Mouse (Mus musculus) embryonic facial prominence, embryonic 11.5 days (tissue): Measurements from ENCODE around the gene Fbln1. TPM values are rescaled to one million over a fixed set of nuclear protein-coding genes. Genes with fewer than 3 reads are reported as not detected.

Source experiments
- ATAC-seq: fragments of 200-750 bp; cut with Nextera tagmentation; replicated peaks from 2 replicates; pipeline ENCODE4 v1.8.0; 2017; ENCODE audit warnings: low read depth; ENCODE audit not compliant: insufficient number of reproducible peaks, low FRiP score, low TSS enrichment
- DNase-seq: peaks from one replicate; pipeline ENCODE4 v3.0.0-alpha.2; 2015; ENCODE audit warnings: low spot score
- H3K27ac ChIP-seq: fragments of 300-500 bp; sonication (generic); replicated peaks from 2 replicates; pipeline ENCODE4 v1.5.1; 2014; ENCODE audit warnings: mild to moderate bottlenecking, low read depth, low read length, control low read depth
- H3K27me3 ChIP-seq: fragments of 300-500 bp; sonication (generic); 2 replicates; pipeline ENCODE4 v1.6.1; 2014; ENCODE audit warnings: mild to moderate bottlenecking, low read length, moderate library complexity, mixed read lengths; ENCODE audit not compliant: control insufficient read depth, insufficient read depth
- H3K36me3 ChIP-seq: fragments of 300-500 bp; sonication (generic); replicated peaks from 2 replicates; pipeline ENCODE4 v1.6.1; 2014; ENCODE audit warnings: low read depth, mild to moderate bottlenecking, low read length, moderate library complexity, mixed read lengths; ENCODE audit not compliant: control insufficient read depth, insufficient read depth
- H3K4me1 ChIP-seq: fragments of 300-500 bp; sonication (generic); 2 replicates; pipeline ENCODE4 v1.6.1; 2014; ENCODE audit warnings: low read length, mixed read lengths; ENCODE audit not compliant: control insufficient read depth, insufficient read depth
- H3K4me2 ChIP-seq: fragments of 300-500 bp; sonication (generic); 2 replicates; pipeline ENCODE4 v1.6.1; 2014; ENCODE audit warnings: low read depth, mild to moderate bottlenecking, control low read depth, low read length, moderate library complexity
- H3K4me3 ChIP-seq: fragments of 300-500 bp; sonication (generic); 2 replicates; pipeline ENCODE4 v1.5.1; 2014; ENCODE audit warnings: low read depth, low read length, control low read depth
- H3K9ac ChIP-seq: fragments of 300-500 bp; sonication (generic); replicated peaks from 2 replicates; pipeline ENCODE4 v1.6.1; 2014; ENCODE audit warnings: mild to moderate bottlenecking, control low read depth, low read length
- H3K9me3 ChIP-seq: fragments of 300-500 bp; sonication (generic); replicated peaks from 2 replicates; pipeline ENCODE4 v1.6.1; 2016; ENCODE audit warnings: mild to moderate bottlenecking, low read length, inconsistent platforms, mixed read lengths; ENCODE audit not compliant: control insufficient read depth
- WGBS: fragments of 180-500 bp; shearing (Covaris S2); extraction: QIAGEN DNeasy Blood & Tissue Kit; methylation state at CpG from one replicate; pipeline ENCODE4 v1.1.7; 2014; 5-methylcytosine and 5-hydroxymethylcytosine counted together
- polyA plus RNA-seq: library from polyadenylated mRNA; unstranded; fragments of >200 nt; fragmentation: Nextera tagmentation; extraction: Ambion mirVana; gene quantifications from 2 replicates; pipeline ENCODE4 v1.2.1, GENCODE M21; 2014

The Fbln1 gene
- polyA plus RNA-seq, 1 experiment from 2014 or later, result 200 TPM

- no peaks in the 10 kb centered on the region for H3K27me3 ChIP-seq
- no peak overlapping the region for H3K4me3 ChIP-seq
- H3K9me3 ChIP-seq, result no peaks in the 10 kb centered on the region
- 74% methylated on average over 3 of the region's 3 CpGs for whole genome bisulfite sequencing
- ATAC-seq (no peak), DNase-seq (peak; percentile 14)
- H3K4me2 ChIP-seq, result no peak overlapping the region
- no peak overlapping the region for H3K9ac ChIP-seq
- H3K36me3 ChIP-seq, result no peaks in the 10 kb centered on the region
- H3K27ac ChIP-seq, result no peak overlapping the region
- H3K4me1 ChIP-seq, result no peaks in the 10 kb centered on the region; the same call in 1 of the 2 replicates
These were observed 88.9 kb downstream of the Fbln1 start for GRCm38 (mm10) chr15:85294632-85295031.

GRCm38 (mm10) chr15:85295544-85295943 is 89.8 kb downstream of the Fbln1 start:
- no peak overlapping the region for H3K27ac ChIP-seq
- H3K4me1 ChIP-seq, result no peaks in the 10 kb centered on the region; the same call in 1 of the 2 replicates
- no peak overlapping the region for H3K4me3 ChIP-seq
- H3K27me3 ChIP-seq, result no peaks in the 10 kb centered on the region
- peak; percentile 10 for DNase-seq
- ATAC-seq, result no peak; the same call in 1 of the 2 replicates
- 43% methylated on average over 8 of the region's 8 CpGs for WGBS
- H3K36me3 ChIP-seq, result no peaks in the 10 kb centered on the region
- no peak overlapping the region for H3K4me2 ChIP-seq
- no peaks in the 10 kb centered on the region for H3K9me3 ChIP-seq
- 0 out of 2 replicates have a peak overlapping the region, but pooled peaks have one; percentile 18 for H3K9ac ChIP-seq

DNA sequence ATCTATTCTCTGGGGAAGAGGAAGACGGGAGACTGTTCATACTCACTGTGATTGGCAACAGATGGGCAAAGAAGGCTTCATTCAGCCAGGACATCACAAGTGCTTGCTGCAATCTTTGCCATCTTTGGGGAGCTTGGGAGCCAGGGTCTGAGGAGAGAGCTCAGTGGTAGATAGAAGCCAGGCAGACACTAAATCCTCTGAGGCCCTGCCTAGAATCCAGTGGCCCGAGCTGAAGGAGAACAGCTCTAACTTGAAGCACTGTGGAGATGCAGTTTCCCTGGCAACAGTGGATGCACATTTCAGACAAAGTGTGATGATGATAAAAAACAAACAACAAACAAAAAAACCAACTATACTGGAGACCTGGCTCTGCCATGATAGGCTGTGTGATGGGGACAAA is 90.2 kb downstream of the Fbln1 start:
- WGBS, result 41% methylated on average over 2 of the region's 2 CpGs
- ATAC-seq, result no peak
- H3K27me3 ChIP-seq, result no peaks in the 10 kb centered on the region
- no peak overlapping the region for H3K9ac ChIP-seq
- H3K4me2 ChIP-seq, result no peak overlapping the region
- no peak overlapping the region for H3K4me3 ChIP-seq
- no peak for DNase-seq
- H3K4me1 ChIP-seq, result no peaks in the 10 kb centered on the region; the same call in 1 of the 2 replicates
- H3K36me3 ChIP-seq, result no peaks in the 10 kb centered on the region
- H3K27ac ChIP-seq, result no peak overlapping the region
- no peaks in the 10 kb centered on the region for H3K9me3 ChIP-seq

DNA sequence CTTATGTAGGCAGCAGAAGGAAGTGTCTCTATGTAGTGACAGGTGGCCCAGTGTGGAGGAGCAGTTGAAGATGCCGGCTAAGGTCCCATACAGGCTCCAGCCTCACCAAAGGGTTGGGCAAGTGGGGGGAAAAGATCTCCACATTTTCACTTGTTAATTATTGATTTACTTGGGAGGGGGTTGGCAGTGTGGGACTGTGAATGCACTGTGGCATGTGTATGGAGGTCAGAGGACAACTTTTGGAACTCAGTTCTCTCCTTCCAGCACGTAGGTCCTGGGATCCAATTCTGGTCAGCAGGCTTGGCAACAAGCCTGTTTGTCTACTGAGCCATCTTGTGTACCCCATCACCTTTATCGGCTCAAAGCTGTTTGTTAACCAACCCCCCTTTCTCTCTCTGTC is 90.8 kb downstream of the Fbln1 start:
- H3K4me3 ChIP-seq, result no peak overlapping the region
- DNase-seq (no peak), ATAC-seq (no peak)
- H3K27ac ChIP-seq, result no peak overlapping the region
- no peak overlapping the region for H3K4me2 ChIP-seq
- no peaks in the 10 kb centered on the region for H3K36me3 ChIP-seq
- no peaks in the 10 kb centered on the region for H3K27me3 ChIP-seq
- H3K4me1 ChIP-seq, result no peaks in the 10 kb centered on the region; the same call in 1 of the 2 replicates
- H3K9ac ChIP-seq, result no peak overlapping the region
- WGBS, result 84% methylated on average over 3 of the region's 3 CpGs
- no peaks in the 10 kb centered on the region for H3K9me3 ChIP-seq

GRCm38 (mm10) chr15:85298167-85298781 is 92.5 kb downstream of the Fbln1 start:
- H3K27me3 ChIP-seq, result no peaks in the 10 kb centered on the region
- no peak overlapping the region for H3K4me3 ChIP-seq
- no peak overlapping the region for H3K9ac ChIP-seq
- no peaks in the 10 kb centered on the region for H3K36me3 ChIP-seq
- H3K27ac ChIP-seq, result no peak overlapping the region
- DNase-seq (peak; percentile 11), ATAC-seq (no peak)
- no peaks in the 10 kb centered on the region for H3K9me3 ChIP-seq
- no peak overlapping the region for H3K4me2 ChIP-seq
- H3K4me1 ChIP-seq, result no peaks in the 10 kb centered on the region; the same call in 1 of the 2 replicates
- WGBS, result 53% methylated on average over 17 of the region's 17 CpGs

DNA sequence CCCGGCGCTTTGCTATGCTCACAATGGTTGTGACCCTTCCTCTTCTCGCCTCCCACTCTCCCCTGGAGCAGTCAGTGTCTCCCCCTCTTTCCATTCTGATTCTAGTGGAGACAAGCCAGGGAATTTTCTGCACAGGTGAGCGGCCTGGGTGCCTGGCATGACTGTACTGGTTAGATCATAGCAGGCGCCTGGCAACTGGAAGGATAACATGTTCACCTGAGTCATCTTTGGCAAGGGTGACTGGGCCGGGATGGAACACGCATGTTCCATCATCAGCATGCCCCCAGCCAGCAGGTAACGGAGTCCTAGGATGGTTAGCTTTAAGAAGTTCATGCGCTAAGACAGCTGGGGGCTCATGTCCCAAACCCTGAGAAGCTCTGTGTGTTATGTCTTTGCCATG is 93.2 kb downstream of the Fbln1 start:
- Histone ChIP-seq H3K9ac (no peak overlapping the region), H3K4me3 (no peak overlapping the region), H3K4me2 (no peak overlapping the region), H3K36me3 (no peaks in the 10 kb centered on the region), H3K27me3 (no peaks in the 10 kb centered on the region), H3K27ac (no peak overlapping the region), H3K4me1 (no peaks in the 10 kb centered on the region; the same call in 1 of the 2 replicates), H3K9me3 (no peaks in the 10 kb centered on the region)
- 88% methylated on average over 9 of the region's 9 CpGs for WGBS
- DNase-seq (no peak), ATAC-seq (no peak)

DNA sequence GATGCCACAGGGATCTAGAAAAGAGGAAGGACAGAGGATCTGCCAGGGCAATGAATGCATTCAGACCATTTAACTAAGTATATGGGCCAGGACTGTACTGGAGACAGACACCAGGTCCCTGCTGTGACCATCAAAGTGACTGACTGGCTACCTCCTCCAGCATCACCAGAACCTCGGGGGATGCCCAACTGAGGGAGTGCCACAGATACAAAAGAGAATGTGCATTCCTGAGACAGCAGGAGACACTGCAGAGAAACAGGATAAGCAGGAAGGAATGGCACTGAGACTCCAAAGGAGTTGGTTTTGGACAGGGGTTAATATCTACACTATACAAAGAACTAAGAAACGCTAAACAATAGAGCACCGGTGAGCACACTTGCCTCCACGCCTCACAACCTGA is 97.5 kb downstream of the Fbln1 start:
- H3K27me3 ChIP-seq, result no peaks in the 10 kb centered on the region
- ATAC-seq, result no peak
- no peak overlapping the region for H3K4me3 ChIP-seq
- H3K36me3 ChIP-seq, result no peaks in the 10 kb centered on the region
- WGBS, result 64% methylated on average over 4 of the region's 4 CpGs
- no peak for DNase-seq
- no peak overlapping the region for H3K9ac ChIP-seq
- H3K4me2 ChIP-seq, result no peak overlapping the region
- no peak overlapping the region for H3K27ac ChIP-seq
- H3K4me1 ChIP-seq, result no peaks in the 10 kb centered on the region; the same call in 1 of the 2 replicates
- H3K9me3 ChIP-seq, result no peaks in the 10 kb centered on the region

- Histone ChIP-seq H3K27me3 (no peaks in the 10 kb centered on the region), H3K9ac (no peak overlapping the region), H3K4me3 (no peak overlapping the region), H3K27ac (no peak overlapping the region), H3K4me2 (no peak overlapping the region), H3K36me3 (no peaks in the 10 kb centered on the region), H3K9me3 (no peaks in the 10 kb centered on the region), H3K4me1 (no peaks in the 10 kb centered on the region)
- 88% methylated on average over 4 of the region's 4 CpGs for WGBS
- DNase-seq (no peak), ATAC-seq (no peak)
These were observed 98.2 kb downstream of the Fbln1 start for GRCm38 (mm10) chr15:85303976-85304375.
